In the genomic region with DNA sequence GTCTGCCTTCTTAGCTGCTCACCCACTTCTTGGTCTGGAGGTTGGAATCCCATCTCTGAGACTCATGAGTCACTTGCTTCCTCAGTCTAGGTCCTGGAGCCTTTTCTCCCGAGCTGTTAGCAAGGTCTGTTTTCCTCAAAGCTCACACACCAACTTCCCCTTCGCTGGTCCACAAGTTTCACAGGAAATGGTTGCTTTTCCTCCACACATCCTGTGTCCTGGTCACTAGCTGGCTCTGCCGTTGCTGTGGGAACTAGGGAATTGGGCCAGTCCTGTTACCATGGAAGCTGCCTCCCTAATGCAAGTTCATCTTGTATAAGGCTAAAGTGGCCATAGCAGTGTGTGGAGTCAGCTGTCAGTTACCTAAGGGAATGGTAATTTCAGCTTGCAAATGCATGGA, we compare ENCODE assay signal across 12 mouse cellular contexts. TPM values are rescaled to one million over a fixed set of nuclear protein-coding genes. Genes with fewer than 3 reads are reported as not detected.
A peak's percentile ranks its signal among the peaks of the same experiment; 100 is the strongest.
DNase-seq lines count a peak whose midpoint lies in the region; ATAC-seq lines count a peak whose summit lies in the region.
"Had no signal": no experiment of that assay in that cellular context is flagged by ENCODE, and none has a peak within 500 bp of the region (broad histone marks: within the 10 kb centered on the region; RNA-seq: fewer than 3 reads in every experiment).

No protein-coding gene starts in this region.

- 59% methylated on average over 3 of the region's 3 CpGs for WGBS in heart, embryonic 11.5 days (ENCODE audit: insufficient replicate concordance)

- no peaks in the 10 kb centered on the region for H3K9me3 ChIP-seq in heart, embryonic 11.5 days (replicated peaks; ENCODE audit: control insufficient read depth, low read length)
- H3K9me3 ChIP-seq: neural tube, embryonic 15.5 days had no signal

- H3K4me2 ChIP-seq in heart, embryonic 11.5 days: no peak overlapping the region
- H3K4me2 ChIP-seq: hindbrain, embryonic 12.5 days; midbrain, embryonic 11.5 days; neural tube, embryonic 15.5 days had no signal

- H3K36me3 ChIP-seq in heart, embryonic 11.5 days (ENCODE audit: control insufficient read depth, insufficient read depth, low read length): peaks cover 39% of the 10 kb centered on the region
- H3K36me3 ChIP-seq: hindbrain, embryonic 12.5 days; neural tube, embryonic 15.5 days had no signal

- peak; percentile 70 to 85 for DNase-seq in heart, adult 18-20 months
- peak; percentile 57 for DNase-seq in brain, adult 2 months (ENCODE audit: low read depth, low spot score)
- peak; percentile 65 to 78 for DNase-seq in heart, adult 9 months (ENCODE audit: low spot score in 2 of 2)
- DNase-seq in kidney, postnatal 25 days: peak; percentile 25 to 64
- no peak for DNase-seq in thymus, postnatal 0 days (ENCODE audit: low spot score)
- no peak for DNase-seq in ovary, adult 18-20 months (ENCODE audit: low spot score)
- DNase-seq in layer of hippocampus, adult 11-12 months (ENCODE audit: low spot score): no peak
- DNase-seq: thymus, postnatal 14 days had no signal

- H3K27ac ChIP-seq in heart, embryonic 11.5 days (ENCODE audit: low read depth, low read length): no peak overlapping the region
- H3K27ac ChIP-seq: hindbrain, embryonic 12.5 days; neural tube, embryonic 15.5 days had no signal

- no peaks in the 10 kb centered on the region for H3K27me3 ChIP-seq in heart, embryonic 11.5 days (ENCODE audit: control insufficient read depth, insufficient read depth, low read length)
- H3K27me3 ChIP-seq: hindbrain, embryonic 12.5 days; neural tube, embryonic 15.5 days had no signal

- ATAC-seq in heart, embryonic 11.5 days (replicated peaks; ENCODE audit: insufficient number of reproducible peaks, low FRiP score, low TSS enrichment): no peak

- H3K9ac ChIP-seq in heart, embryonic 11.5 days (ENCODE audit: low read depth, low read length): no peak overlapping the region
- H3K9ac ChIP-seq: hindbrain, embryonic 12.5 days; neural tube, embryonic 15.5 days had no signal

- peaks cover 55% of the 10 kb centered on the region for H3K4me1 ChIP-seq in heart, embryonic 11.5 days (ENCODE audit: control insufficient read depth, insufficient read depth, low read length)

- H3K4me3 ChIP-seq in heart, embryonic 11.5 days (ENCODE audit: low read depth, low read length): no peak overlapping the region
- H3K4me3 ChIP-seq: hindbrain, embryonic 12.5 days; neural tube, embryonic 15.5 days had no signal

RNA-seq across cellular contexts. Expression of a gene that starts 12.2 kb away (rescaled TPM):
- total RNA-seq in heart, adult 18-20 months (2021): 10 to 100 TPM; 80.4 to 85.1 TPM
- 117 and 132 TPM in 2 replicates for polyA plus RNA-seq in heart, embryonic 11.5 days (2014; fragmentation: Nextera tagmentation; extraction: Ambion mirVana)
- 0.51 and 0.85 TPM in 2 replicates for polyA plus RNA-seq in thymus, postnatal 0 days (2015; fragmentation: Nextera tagmentation; extraction: Ambion mirVana)

Comparison
In these comparisons a context has a peak if more than half of its experiments do, and no peak if none do; other contexts are left out.
1. DNase-seq: peak in heart, adult 18-20 months (2 of 2), brain, adult 2 months (single experiment), heart, adult 9 months (2 of 2) and kidney, postnatal 25 days (2 of 2); none in thymus, postnatal 0 days (single experiment), ovary, adult 18-20 months (single experiment) and layer of hippocampus, adult 11-12 months (single experiment).
2. RNA of a gene that starts 12.2 kb away (polyA plus RNA-seq): 117 to 132 TPM in heart, embryonic 11.5 days; 0.51 to 0.85 TPM in thymus, postnatal 0 days; every median in the first group is over 10 times any median in the second.